Mouse (Mus musculus) CH12.LX (cell line): ENCODE data around the gene Efhd2.

Experiments used
- CTCF ChIP-seq, 2 experiments: IDR thresholded peaks in 1 of 2; conservative IDR thresholded peaks in 1 of 2; 2 replicates each; pipeline ENCODE4 v1.5.1; 2011 to 2012; ENCODE audit warnings: low read depth in 2 of 2, low read length in 2 of 2, improper control_type of control experiment in 1 of 2, inconsistent platforms in 1 of 2, mild to moderate bottlenecking in 1 of 2, moderate library complexity in 1 of 2
- E2F4 ChIP-seq: IDR thresholded peaks from 2 replicates; pipeline ENCODE4 v1.6.1; 2011; ENCODE audit warnings: low read depth, low read length, improper control_type of control experiment; ENCODE audit not compliant: insufficient replicate concordance
- EP300 ChIP-seq: IDR thresholded peaks from 2 replicates; pipeline ENCODE4 v1.6.1; 2011; ENCODE audit warnings: low read length, improper control_type of control experiment
- HCFC1 ChIP-seq: IDR thresholded peaks from 2 replicates; pipeline ENCODE4 v1.6.1; 2012; ENCODE audit warnings: low read depth, mild to moderate bottlenecking, inconsistent platforms, low read length, improper control_type of control experiment
- MAFK ChIP-seq: IDR thresholded peaks from 2 replicates; pipeline ENCODE4 v1.6.1; 2011; ENCODE audit warnings: low read length, improper control_type of control experiment; ENCODE audit not compliant: insufficient replicate concordance
- MAZ ChIP-seq: IDR thresholded peaks from 2 replicates; pipeline ENCODE4 v1.6.1; 2012; ENCODE audit warnings: low read depth, mild to moderate bottlenecking, inconsistent platforms, low read length, improper control_type of control experiment, moderate library complexity
- TCF12 ChIP-seq: IDR thresholded peaks from 2 replicates; pipeline ENCODE4 v1.6.1; 2014; ENCODE audit warnings: low read depth, mild to moderate bottlenecking, inconsistent platforms, low read length, improper control_type of control experiment
- USF1 ChIP-seq: IDR thresholded peaks from 2 replicates; pipeline ENCODE4 v1.6.1; 2014; ENCODE audit warnings: low read depth, mild to moderate bottlenecking, inconsistent platforms, low read length, improper control_type of control experiment
- ZC3H11A ChIP-seq: IDR thresholded peaks from 2 replicates; pipeline ENCODE4 v1.6.1; 2012; ENCODE audit warnings: low read depth, mild to moderate bottlenecking, inconsistent platforms, low read length, improper control_type of control experiment

DNA sequence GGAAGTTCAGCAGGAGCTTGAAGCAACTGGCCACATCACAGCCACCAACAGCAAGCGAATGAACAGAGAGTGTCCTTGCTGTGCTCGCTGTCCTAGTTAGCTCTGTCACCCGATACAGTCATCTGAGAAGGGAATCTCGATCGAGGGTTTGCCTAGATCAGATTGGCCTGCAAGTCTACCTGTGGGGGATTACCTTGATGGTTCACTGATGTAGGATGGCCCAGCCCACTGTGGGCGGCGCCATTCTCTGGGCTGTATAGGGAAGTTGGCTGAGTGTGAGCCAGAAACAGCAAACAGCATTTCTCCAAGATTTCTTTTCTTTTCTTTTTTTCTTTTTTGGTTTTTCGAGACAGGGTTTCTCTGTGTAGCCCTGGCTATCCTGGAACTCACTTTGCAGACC lies 10.2 kb downstream of the Efhd2 start:
- no peak for TF ChIP-seq MAZ
- TF ChIP-seq HCFC1 = no peak
- no peak for TF ChIP-seq CTCF (conservative IDR thresholded peaks at IDR 0.05 in 1 of 2, IDR thresholded peaks at IDR 0.05 in 1 of 2; ENCODE audit: low read depth in 2 of 2, low read length in 2 of 2)
- no peak for TF ChIP-seq EP300
- TF ChIP-seq ZC3H11A = no peak
- no peak for TF ChIP-seq MAFK
- no peak for TF ChIP-seq TCF12
- TF ChIP-seq USF1 = no peak
- no peak for TF ChIP-seq E2F4
